Mouse (Mus musculus): Measurements from ENCODE around the gene 4930415O20Rik. TPM values are rescaled to one million over a fixed set of nuclear protein-coding genes. Genes with fewer than 3 reads are reported as not detected.
"Not testable (repeated sequence)": the region's sequence is repeated elsewhere in the genome, so short reads cannot be mapped to it uniquely, and the experiment has no call there.

The 4930415O20Rik gene
- polyA plus RNA-seq, 1 experiment from 2014 or later: not detected

DNA sequence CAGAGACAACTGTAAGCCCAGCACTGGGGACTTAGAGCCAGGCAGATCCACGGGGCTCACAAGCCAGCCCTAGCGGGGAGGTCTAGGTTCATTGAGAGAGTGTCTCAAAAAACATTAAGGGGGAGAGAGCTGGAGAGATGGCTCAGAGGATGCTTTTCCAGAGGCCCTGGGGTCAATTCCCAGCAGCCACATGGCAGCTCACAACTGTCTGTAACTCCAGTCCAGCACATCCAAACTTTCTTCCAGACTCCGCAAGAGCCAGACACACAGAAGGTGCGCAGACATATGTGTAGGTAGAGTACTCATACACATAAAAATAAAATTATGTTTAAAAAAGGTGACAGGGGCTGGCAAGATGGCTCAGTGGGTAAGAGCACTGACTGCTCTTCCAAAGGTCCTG is 2.5 kb downstream of the 4930415O20Rik start:
- H3K4me2 ChIP-seq (replicated peaks): no peak overlapping the region
- H3K4me3 ChIP-seq: no peak overlapping the region
- H3K9ac ChIP-seq: no peak overlapping the region
- no peak overlapping the region for H3K27ac ChIP-seq
- ATAC-seq (ENCODE audit: low FRiP score, low read depth): no peak
- H3K27me3 ChIP-seq: no peaks in the 10 kb centered on the region
- no peaks in the 10 kb centered on the region for H3K9me3 ChIP-seq
- H3K4me1 ChIP-seq: peaks cover 7% of the 10 kb centered on the region
- whole genome bisulfite sequencing: 76% methylated on average over 4 of the region's 4 CpGs
- no peaks in the 10 kb centered on the region for H3K36me3 ChIP-seq

DNA sequence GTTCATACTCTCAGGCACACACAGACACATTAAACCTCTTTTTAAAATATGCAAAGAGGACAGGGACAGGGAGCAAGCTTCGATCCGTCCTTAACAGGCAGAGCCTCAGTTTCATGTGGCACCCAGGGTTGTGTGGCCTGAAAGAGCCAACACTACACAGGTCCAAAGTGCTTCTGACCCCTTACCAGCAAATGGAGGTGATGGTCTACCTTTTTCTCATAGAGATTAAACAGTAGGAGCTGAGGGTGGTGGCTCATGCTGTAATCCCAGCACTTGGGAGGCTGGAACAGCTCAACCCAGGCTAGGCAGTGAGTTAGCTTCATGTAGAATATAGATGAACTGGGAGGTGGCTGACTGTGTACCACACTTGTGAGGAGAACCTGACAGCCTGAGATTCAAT is 8.5 kb downstream of the 4930415O20Rik start:
- Histone ChIP-seq H3K4me1 (no peaks in the 10 kb centered on the region), H3K9me3 (no peaks in the 10 kb centered on the region), H3K4me2 (replicated peaks) (no peak overlapping the region), H3K36me3 (no peaks in the 10 kb centered on the region), H3K27me3 (no peaks in the 10 kb centered on the region), H3K4me3 (no peak overlapping the region), H3K27ac (no peak overlapping the region), H3K9ac (no peak overlapping the region)
- no peak for ATAC-seq (ENCODE audit: low FRiP score, low read depth)
- WGBS: 93% methylated on average over 2 of the region's 2 CpGs

DNA sequence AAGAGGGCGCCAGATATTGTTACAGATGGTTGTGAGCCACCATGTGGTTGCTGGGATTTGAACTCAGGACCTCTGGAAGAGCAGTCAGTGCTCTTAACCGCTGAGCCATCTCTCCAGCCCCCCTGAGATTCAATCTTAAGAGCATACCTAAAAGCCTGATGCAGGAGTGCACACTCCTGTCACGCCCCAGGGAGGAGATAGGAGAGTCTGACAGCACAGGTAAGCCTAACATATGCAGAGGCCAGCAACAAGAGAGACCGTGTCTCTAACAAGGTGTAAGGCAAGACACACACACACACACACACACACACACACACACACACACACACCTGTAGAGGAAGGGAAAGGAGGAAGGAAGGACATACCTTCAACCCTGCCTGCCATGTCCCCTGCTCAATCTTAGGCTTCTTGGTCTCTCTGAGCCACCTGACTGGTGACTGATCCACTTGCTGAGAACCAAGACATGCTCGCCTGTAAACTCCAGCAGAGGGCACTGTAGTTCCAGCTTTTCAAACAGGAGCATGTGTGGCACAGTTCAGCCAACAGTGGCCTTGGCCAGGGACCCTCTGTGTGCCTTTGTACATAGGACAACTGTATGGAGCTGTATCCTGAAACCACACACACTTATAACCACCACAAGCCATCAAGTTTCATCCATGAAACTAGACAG is 9.1 kb downstream of the 4930415O20Rik start:
- Histone ChIP-seq H3K9me3 (no peaks in the 10 kb centered on the region), H3K27ac (no peak overlapping the region), H3K4me2 (replicated peaks) (no peak overlapping the region), H3K27me3 (no peaks in the 10 kb centered on the region), H3K4me1 (no peaks in the 10 kb centered on the region), H3K9ac (no peak overlapping the region), H3K36me3 (no peaks in the 10 kb centered on the region), H3K4me3 (no peak overlapping the region)
- peak; percentile 59 for ATAC-seq (ENCODE audit: low FRiP score, low read depth)
- 34% methylated on average over 5 of the region's 5 CpGs for whole genome bisulfite sequencing

DNA sequence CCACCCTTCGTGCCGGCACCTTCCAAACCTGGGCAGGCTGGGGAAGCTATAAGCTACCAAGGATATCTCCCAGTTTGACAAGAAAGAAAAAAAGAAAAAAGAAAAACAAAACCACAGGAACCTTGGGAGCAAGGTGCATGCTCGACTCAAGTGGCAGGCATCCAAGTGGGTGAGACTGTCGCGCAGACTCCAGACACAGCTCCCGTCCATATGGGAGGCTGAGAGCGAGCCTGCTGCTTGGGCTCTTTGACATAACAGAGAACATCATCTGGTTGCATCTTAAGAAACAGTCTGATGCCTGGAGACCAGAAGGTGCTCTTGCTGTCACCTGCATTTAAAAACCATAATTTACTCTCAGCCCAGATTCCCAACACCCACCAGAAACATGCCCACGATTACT is 11.6 kb downstream of the 4930415O20Rik start:
- Histone ChIP-seq H3K27me3 (no peaks in the 10 kb centered on the region), H3K4me1 (no peaks in the 10 kb centered on the region), H3K4me3 (no peak overlapping the region), H3K27ac (no peak overlapping the region), H3K4me2 (replicated peaks) (no peak overlapping the region), H3K9ac (peak overlapping the region; percentile 31; the same call in 1 of the 2 replicates), H3K36me3 (no peaks in the 10 kb centered on the region), H3K9me3 (no peaks in the 10 kb centered on the region)
- 74% methylated on average over 8 of the region's 8 CpGs for WGBS
- no peak for ATAC-seq (ENCODE audit: low FRiP score, low read depth)

DNA sequence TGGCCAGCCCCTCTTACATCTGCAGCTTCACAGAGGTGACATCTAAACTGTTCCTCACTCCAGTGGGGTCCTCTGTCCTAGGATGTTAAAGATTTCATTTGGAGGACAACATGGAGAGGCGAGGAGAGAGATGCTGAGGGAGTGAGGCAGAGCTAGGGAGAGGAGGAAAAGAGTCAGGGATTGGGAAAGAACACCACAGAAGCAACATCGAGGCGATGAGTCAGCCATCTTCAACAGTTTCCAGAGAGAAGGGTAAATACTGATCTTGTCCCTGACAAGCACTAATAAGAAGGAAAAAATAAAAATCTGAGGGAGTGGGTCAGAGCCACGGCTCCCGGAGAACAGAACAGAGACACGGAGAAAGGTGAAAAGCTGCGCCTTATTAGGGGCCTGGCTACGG is 12.2 kb downstream of the 4930415O20Rik start:
- no peak overlapping the region for H3K4me2 ChIP-seq (replicated peaks)
- peak overlapping the region; percentile 31; the same call in 1 of the 2 replicates for H3K9ac ChIP-seq
- ATAC-seq (ENCODE audit: low FRiP score, low read depth): no peak
- H3K9me3 ChIP-seq: no peaks in the 10 kb centered on the region
- H3K4me1 ChIP-seq: no peaks in the 10 kb centered on the region
- H3K36me3 ChIP-seq: no peaks in the 10 kb centered on the region
- no peak overlapping the region for H3K4me3 ChIP-seq
- H3K27ac ChIP-seq: no peak overlapping the region
- no peaks in the 10 kb centered on the region for H3K27me3 ChIP-seq
- 73% methylated on average over 8 of the region's 8 CpGs for WGBS

DNA sequence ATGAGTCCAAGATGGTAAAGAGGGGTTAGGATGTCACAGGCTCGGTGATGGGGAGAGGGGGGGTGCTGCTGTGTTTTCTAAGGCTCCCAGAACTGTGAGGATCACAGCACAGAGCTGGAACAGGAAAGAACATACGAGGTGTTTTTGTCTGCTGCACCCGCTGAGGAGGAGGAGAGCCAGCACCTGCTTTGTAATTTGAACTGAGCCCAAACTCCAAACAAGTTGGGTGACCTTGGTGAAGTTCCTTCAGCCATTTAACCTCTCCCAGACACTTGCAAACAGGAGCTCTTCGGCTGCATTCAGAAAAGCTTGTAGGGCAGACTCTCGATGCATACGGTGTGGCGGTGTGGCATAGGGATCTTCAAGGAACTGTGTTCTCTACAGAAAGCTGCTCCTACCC is 14.6 kb downstream of the 4930415O20Rik start:
- Histone ChIP-seq H3K27me3 (no peaks in the 10 kb centered on the region), H3K36me3 (peaks cover 20% of the 10 kb centered on the region), H3K27ac (no peak overlapping the region), H3K4me1 (no peaks in the 10 kb centered on the region), H3K9me3 (no peaks in the 10 kb centered on the region), H3K4me2 (replicated peaks) (no peak overlapping the region), H3K4me3 (no peak overlapping the region), H3K9ac (no peak overlapping the region)
- no peak for ATAC-seq (ENCODE audit: low FRiP score, low read depth)
- WGBS: 30% methylated on average over 7 of the region's 7 CpGs

DNA sequence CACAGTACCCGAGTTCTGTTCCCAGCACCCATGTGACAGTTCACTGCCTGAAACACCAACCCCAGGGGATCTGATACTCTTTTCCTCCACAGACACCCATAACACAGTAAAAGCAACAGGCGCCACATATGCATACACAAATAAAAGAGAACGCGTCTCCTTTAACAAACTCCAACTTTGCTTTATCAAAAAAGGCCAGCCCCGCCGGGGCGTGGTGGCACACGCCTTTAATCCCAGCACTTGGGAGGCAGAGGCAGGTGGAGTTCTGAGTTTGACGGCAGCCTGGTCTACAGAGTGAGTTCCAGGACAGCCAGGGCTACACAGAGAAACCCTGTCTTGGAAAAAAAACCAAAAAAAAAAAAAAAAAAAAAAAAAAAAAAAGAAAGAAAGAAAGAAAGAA is 15.3 kb downstream of the 4930415O20Rik start:
- peaks cover 27% of the 10 kb centered on the region for H3K36me3 ChIP-seq
- not testable (repeated sequence) for H3K4me2 ChIP-seq (replicated peaks); H3K27ac ChIP-seq; H3K4me3 ChIP-seq; ATAC-seq (ENCODE audit: low FRiP score, low read depth); H3K9me3 ChIP-seq; H3K27me3 ChIP-seq; H3K9ac ChIP-seq; H3K4me1 ChIP-seq
- WGBS: 73% methylated on average over 9 of the region's 9 CpGs

DNA sequence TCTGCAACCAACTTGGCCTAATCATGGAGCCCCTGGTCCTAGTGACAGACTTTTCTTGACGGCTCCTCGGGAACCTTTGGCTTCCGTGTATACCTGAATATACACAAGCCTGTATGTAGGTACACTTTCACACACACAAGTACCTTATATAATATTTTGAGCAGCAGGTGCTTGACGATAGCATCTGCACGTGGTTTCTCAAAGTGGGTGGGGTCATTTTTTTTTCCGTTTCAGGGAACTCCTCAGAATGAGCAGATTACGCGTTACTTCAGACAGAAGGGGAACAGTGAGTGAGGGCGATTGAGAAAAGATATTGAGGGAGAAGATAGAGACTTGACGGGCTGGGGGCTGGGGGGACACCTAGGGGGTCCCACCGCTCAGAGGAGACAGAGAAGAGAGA is 16.9 kb downstream of the 4930415O20Rik start:
- 86% methylated on average over 11 of the region's 11 CpGs for WGBS
- Histone ChIP-seq H3K4me3 (no peak overlapping the region), H3K27me3 (no peaks in the 10 kb centered on the region), H3K27ac (no peak overlapping the region), H3K9ac (no peak overlapping the region), H3K9me3 (no peaks in the 10 kb centered on the region), H3K4me2 (replicated peaks) (no peak overlapping the region), H3K4me1 (no peaks in the 10 kb centered on the region), H3K36me3 (peaks cover 43% of the 10 kb centered on the region)
- no peak for ATAC-seq (ENCODE audit: low FRiP score, low read depth)

DNA sequence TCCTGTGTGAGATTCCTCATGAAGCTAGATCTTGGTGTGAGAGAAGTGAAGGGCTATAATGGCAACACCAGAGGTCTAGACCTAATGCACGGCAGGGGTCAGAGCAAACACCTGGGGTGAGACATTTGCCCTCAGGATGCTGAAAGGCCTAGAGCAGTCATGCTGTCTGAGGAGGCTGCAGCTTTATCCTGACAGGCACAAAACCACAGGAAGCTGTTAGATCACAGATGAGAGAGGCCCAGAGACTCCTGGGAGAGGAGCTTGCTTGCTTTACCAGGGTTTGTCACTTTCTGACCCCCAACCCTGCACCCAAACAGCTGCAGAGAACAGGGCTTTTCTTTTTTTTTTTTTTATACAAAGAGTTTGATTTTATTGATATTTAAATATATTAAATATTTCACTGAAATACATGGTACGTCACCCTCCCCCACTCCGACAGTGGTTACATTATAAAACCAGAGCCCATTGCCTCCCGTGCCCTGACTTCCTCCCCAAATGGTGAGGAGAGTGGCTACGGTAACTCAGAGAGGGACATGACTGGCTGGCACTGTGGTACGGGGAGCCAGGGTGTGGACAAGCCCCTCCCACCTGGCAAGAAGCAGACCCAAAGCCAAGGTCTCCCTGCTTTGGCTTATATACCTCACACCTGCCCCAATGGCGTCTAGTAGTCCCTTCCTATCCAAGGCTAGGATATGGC is 19.0 kb downstream of the 4930415O20Rik start:
- Histone ChIP-seq H3K36me3 (peaks cover 63% of the 10 kb centered on the region), H3K9ac (no peak overlapping the region), H3K9me3 (no peaks in the 10 kb centered on the region), H3K4me2 (replicated peaks) (no peak overlapping the region), H3K4me1 (no peaks in the 10 kb centered on the region), H3K27me3 (no peaks in the 10 kb centered on the region), H3K27ac (no peak overlapping the region), H3K4me3 (no peak overlapping the region)
- no peak for ATAC-seq (ENCODE audit: low FRiP score, low read depth)
- 58% methylated on average over 7 of the region's 7 CpGs for WGBS

DNA sequence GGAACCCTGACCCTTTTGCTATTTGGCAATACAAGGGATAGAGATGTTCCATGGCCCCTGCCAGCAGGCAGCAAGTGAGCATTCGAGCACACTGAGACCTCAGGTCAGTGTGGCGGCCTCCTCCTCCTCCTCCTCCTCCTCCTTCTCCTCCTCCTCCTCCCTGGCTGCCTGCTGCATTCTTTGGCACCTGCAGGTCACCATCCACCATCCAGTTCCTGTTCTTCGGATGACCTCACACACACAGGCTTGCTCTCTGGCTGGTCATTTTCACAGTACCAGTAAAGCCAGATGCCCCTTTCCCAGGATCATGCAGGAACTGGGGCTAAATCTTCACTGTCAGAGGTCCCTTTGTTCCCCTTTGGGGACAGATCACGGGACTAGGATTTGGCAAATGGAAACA is 20.6 kb downstream of the 4930415O20Rik start:
- Histone ChIP-seq H3K9me3 (no peaks in the 10 kb centered on the region), H3K27me3 (no peaks in the 10 kb centered on the region), H3K4me2 (replicated peaks) (no peak overlapping the region), H3K4me3 (no peak overlapping the region), H3K4me1 (no peaks in the 10 kb centered on the region), H3K9ac (no peak overlapping the region), H3K27ac (no peak overlapping the region), H3K36me3 (peaks cover 79% of the 10 kb centered on the region)
- ATAC-seq (ENCODE audit: low FRiP score, low read depth): no peak
- 81% methylated on average over 4 of the region's 4 CpGs for WGBS

DNA sequence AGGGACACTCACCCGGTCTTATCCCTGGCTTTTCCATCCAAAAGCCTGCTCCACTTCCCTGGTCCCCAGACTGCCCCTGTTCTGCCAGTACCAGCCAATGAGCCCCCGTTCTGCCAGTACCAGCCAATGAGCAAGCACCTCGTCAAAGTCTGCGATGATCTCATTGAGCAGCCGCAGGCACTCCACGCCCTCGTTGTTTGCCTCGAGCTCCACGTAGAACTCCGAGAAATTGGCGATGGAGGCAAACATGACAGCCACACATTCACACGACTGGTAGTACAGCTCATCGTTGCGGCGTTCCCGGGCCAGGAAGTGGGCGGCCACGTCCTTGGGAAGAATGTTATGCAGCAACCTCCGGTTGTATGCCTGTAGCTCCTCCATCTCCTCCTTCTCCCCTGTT is 23.4 kb downstream of the 4930415O20Rik start:
- no peak overlapping the region for H3K27ac ChIP-seq
- no peak overlapping the region for H3K4me3 ChIP-seq
- H3K27me3 ChIP-seq: no peaks in the 10 kb centered on the region
- WGBS: 80% methylated on average over 19 of the region's 19 CpGs
- H3K4me1 ChIP-seq: no peaks in the 10 kb centered on the region
- no peak overlapping the region for H3K9ac ChIP-seq
- H3K9me3 ChIP-seq: no peaks in the 10 kb centered on the region
- ATAC-seq (ENCODE audit: low FRiP score, low read depth): no peak
- peaks cover 98% of the 10 kb centered on the region for H3K36me3 ChIP-seq
- H3K4me2 ChIP-seq (replicated peaks): no peak overlapping the region

DNA sequence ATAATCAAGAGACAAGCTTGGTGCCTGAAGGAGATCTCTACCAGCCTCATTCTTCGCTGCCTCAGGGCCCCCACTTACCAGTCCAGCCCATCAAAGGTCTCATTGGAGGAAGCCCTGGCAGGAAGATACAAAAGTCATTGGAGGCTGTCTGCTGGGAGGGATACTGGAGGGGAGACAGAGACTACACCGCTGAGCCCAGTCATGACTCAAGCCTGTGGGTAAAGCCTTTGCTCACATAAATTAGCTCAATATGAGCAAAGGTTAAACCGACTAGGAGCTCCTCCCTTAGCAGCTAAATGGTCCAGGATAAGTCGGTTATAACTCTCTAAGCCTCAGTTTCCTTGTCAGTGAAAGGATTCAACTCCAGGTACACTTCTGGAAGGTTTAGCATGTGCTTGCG is 24.2 kb downstream of the 4930415O20Rik start:
- H3K36me3 ChIP-seq: peaks cover 100% of the 10 kb centered on the region
- no peak overlapping the region for H3K9ac ChIP-seq
- ATAC-seq (ENCODE audit: low FRiP score, low read depth): no peak
- H3K4me1 ChIP-seq: no peaks in the 10 kb centered on the region
- H3K27me3 ChIP-seq: no peaks in the 10 kb centered on the region
- no peak overlapping the region for H3K4me2 ChIP-seq (replicated peaks)
- no peaks in the 10 kb centered on the region for H3K9me3 ChIP-seq
- H3K27ac ChIP-seq: no peak overlapping the region
- 91% methylated on average over 5 of the region's 5 CpGs for WGBS
- H3K4me3 ChIP-seq: no peak overlapping the region

DNA sequence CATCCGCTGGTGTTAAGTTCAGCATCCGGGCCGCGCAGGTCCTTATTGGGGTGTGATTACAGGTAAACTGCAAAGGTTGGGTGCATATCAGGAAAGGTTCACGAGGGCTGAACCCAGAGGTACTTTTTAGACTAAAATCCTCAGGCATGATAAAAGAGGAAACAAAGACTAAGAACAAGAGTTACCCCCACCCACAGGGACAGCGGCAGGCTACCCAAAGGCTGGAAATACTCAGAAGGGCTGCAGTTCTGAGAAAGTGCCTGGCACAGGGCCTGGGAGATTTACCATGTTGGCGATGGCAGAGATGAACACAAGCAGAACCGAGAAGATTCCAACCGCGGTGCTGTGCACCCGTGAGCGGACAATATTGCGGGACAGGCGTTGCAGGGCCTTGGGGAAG is 25.8 kb downstream of the 4930415O20Rik start:
- WGBS: 97% methylated on average over 14 of the region's 14 CpGs
- H3K4me3 ChIP-seq: no peak overlapping the region
- no peak overlapping the region for H3K9ac ChIP-seq
- H3K4me1 ChIP-seq: peaks cover 4% of the 10 kb centered on the region; the same call in 1 of the 2 replicates
- H3K4me2 ChIP-seq (replicated peaks): no peak overlapping the region
- ATAC-seq (ENCODE audit: low FRiP score, low read depth): no peak
- H3K27me3 ChIP-seq: no peaks in the 10 kb centered on the region
- peaks cover 100% of the 10 kb centered on the region for H3K36me3 ChIP-seq
- no peak overlapping the region for H3K27ac ChIP-seq
- no peaks in the 10 kb centered on the region for H3K9me3 ChIP-seq
